Mouse (Mus musculus): ENCODE results near the gene Egfl6.

Gene Egfl6

GRCm38 (mm10) chrX:166516631-166517030 is 68.9 kb downstream of the Egfl6 start:
- DNase-seq (ENCODE audit: low read depth) = no peak

- DNase-seq (ENCODE audit: low read depth) = no peak
Observed at GRCm38 (mm10) chrX:166515923-166516322, 69.6 kb downstream of the Egfl6 start.

- DNase-seq (ENCODE audit: low read depth) = peak; percentile 62
Observed at GRCm38 (mm10) chrX:166514035-166514434, 71.5 kb downstream of the Egfl6 start.

- DNase-seq (ENCODE audit: low read depth) = no peak
Observed at GRCm38 (mm10) chrX:166512071-166512470, 73.4 kb downstream of the Egfl6 start.

GRCm38 (mm10) chrX:166511107-166511506 is 74.4 kb downstream of the Egfl6 start:
- peak; percentile 29 for DNase-seq (ENCODE audit: low read depth)

- peak; percentile 95 for DNase-seq (ENCODE audit: low read depth)
Observed at GRCm38 (mm10) chrX:166509761-166510738, 75.5 kb downstream of the Egfl6 start.

GRCm38 (mm10) chrX:166504421-166504820 is 81.1 kb downstream of the Egfl6 start:
- no peak for DNase-seq (ENCODE audit: low read depth)

- DNase-seq (ENCODE audit: low read depth) = no peak
Observed at GRCm38 (mm10) chrX:166499496-166500190, 85.9 kb downstream of the Egfl6 start.

GRCm38 (mm10) chrX:166497771-166498170 is 87.7 kb downstream of the Egfl6 start:
- no peak for DNase-seq (ENCODE audit: low read depth)

GRCm38 (mm10) chrX:166495052-166495451 is 90.5 kb downstream of the Egfl6 start:
- DNase-seq (ENCODE audit: low read depth) = no peak

- peak; percentile 91 for DNase-seq (ENCODE audit: low read depth)
Observed at GRCm38 (mm10) chrX:166479365-166479983, 106.0 kb downstream of the Egfl6 start, which contains the start of gene Rab9. Rab9 (minus strand) TSS chrX:166479867.

- peak; percentile 55 for DNase-seq (ENCODE audit: low read depth)
Observed at GRCm38 (mm10) chrX:166478631-166479364, 106.7 kb downstream of the Egfl6 start.

- DNase-seq (ENCODE audit: low read depth) = no peak
Observed at GRCm38 (mm10) chrX:166477393-166477792, 108.1 kb downstream of the Egfl6 start.

Data from induced T-regulatory cell, adult 2 months (primary cell).